Mouse (Mus musculus) bone marrow macrophage, adult 2 months (primary cell): Measurements from ENCODE around the gene Caln1.

Experiments used
- CTCF ChIP-seq: IDR thresholded peaks from 2 replicates; pipeline ENCODE4 v1.5.1; 2012; ENCODE audit warnings: low read depth, mild to moderate bottlenecking, low read length, moderate library complexity
- POLR2A ChIP-seq: IDR thresholded peaks from 2 replicates; pipeline ENCODE4 v1.6.1; 2012; ENCODE audit warnings: mild to moderate bottlenecking, low read depth, low read length, borderline replicate concordance

DNA sequence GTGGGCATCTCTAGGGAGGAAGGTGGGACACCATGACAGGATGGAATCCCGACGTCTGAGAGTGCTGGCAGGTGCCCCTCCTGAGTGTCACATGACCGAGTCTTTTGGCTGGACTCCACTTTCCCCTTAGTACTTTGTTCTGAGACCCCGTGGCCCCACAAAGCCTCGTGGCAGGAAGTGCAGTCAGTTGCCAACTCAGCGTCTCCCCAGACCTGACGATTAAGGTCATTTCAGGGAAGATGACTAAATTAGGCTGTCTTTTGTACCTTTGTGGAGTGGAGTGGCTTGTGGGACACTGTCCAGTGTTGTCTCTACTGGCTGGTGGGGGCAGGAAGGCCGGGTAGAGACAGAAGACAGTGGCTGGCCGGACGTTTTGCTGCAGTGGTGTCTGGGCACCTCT, 103.0 kb downstream of the Caln1 start:
- no peak for TF ChIP-seq CTCF
- no peak for TF ChIP-seq POLR2A
